Mouse (Mus musculus) ES-Bruce4 (cell line): ENCODE results near the gene Anks1. TPM values are rescaled to one million over a fixed set of nuclear protein-coding genes. Genes with fewer than 3 reads are reported as not detected.

Experiments
- H3K27ac ChIP-seq: 2 replicates; pipeline ENCODE4 v1.5.1; 2012; ENCODE audit warnings: low read length, inconsistent platforms; ENCODE audit not compliant: insufficient read depth
- H3K27me3 ChIP-seq: 2 replicates; pipeline ENCODE4 v1.6.1; 2012; ENCODE audit warnings: mild to moderate bottlenecking, low read length, inconsistent platforms; ENCODE audit not compliant: control insufficient read depth, poor library complexity, insufficient read depth, severe bottlenecking
- H3K36me3 ChIP-seq: 2 replicates; pipeline ENCODE4 v1.6.1; 2012; ENCODE audit warnings: inconsistent platforms, mild to moderate bottlenecking, low read length, moderate library complexity; ENCODE audit not compliant: control insufficient read depth, poor library complexity, insufficient read depth, severe bottlenecking
- H3K4me1 ChIP-seq: one replicate; pipeline ENCODE4 v1.8.1; 2011; ENCODE audit warnings: low read length; ENCODE audit not compliant: control insufficient read depth, insufficient read depth
- H3K4me3 ChIP-seq: 2 replicates; pipeline ENCODE4 v1.5.1; 2011; ENCODE audit warnings: low read depth, mild to moderate bottlenecking, low read length
- H3K9ac ChIP-seq: 2 replicates; pipeline ENCODE4 v1.6.1; 2012; ENCODE audit warnings: low read depth, mild to moderate bottlenecking, inconsistent platforms; ENCODE audit not compliant: poor library complexity, severe bottlenecking
- H3K9me3 ChIP-seq: replicated peaks from 2 replicates; pipeline ENCODE4 v1.6.1; 2012; ENCODE audit warnings: mild to moderate bottlenecking, low read length, inconsistent platforms; ENCODE audit not compliant: control insufficient read depth, poor library complexity, insufficient read depth, severe bottlenecking
- CTCF ChIP-seq: IDR thresholded peaks from one replicate; pipeline ENCODE4 v1.8.1; 2011; ENCODE audit warnings: low read depth, low read length
- EP300 ChIP-seq: IDR thresholded peaks from 2 replicates; pipeline ENCODE4 v1.6.1; 2011; ENCODE audit warnings: low read depth, low read length; ENCODE audit not compliant: insufficient read depth
- POLR2A ChIP-seq: IDR thresholded peaks from one replicate; pipeline ENCODE4 v1.8.1; 2011; ENCODE audit warnings: low read length; ENCODE audit not compliant: insufficient read depth
- polyA plus RNA-seq: library from polyadenylated mRNA; stranded (reverse); fragments of >200 nt; gene quantifications from 2 replicates; pipeline ENCODE4 v1.2.4, GENCODE M21; 2011; ENCODE audit warnings: low read depth; ENCODE audit not compliant: missing spikeins, insufficient read depth, insufficient read length

Anks1 gene
- polyA plus RNA-seq, 1 experiment: 23.7 TPM

- no peaks in the 10 kb centered on the region for H3K36me3 ChIP-seq
- peaks cover 3% of the 10 kb centered on the region for H3K4me1 ChIP-seq
- H3K27ac ChIP-seq: no peak overlapping the region
- H3K4me3 ChIP-seq: no peak overlapping the region
- TF ChIP-seq EP300: no peak
- TF ChIP-seq CTCF: no peak
- TF ChIP-seq POLR2A: no peak
- H3K9ac ChIP-seq: no peak overlapping the region
- no peaks in the 10 kb centered on the region for H3K9me3 ChIP-seq
- H3K27me3 ChIP-seq: no peaks in the 10 kb centered on the region
These were observed 149.2 kb downstream of the Anks1 start for GRCm38 (mm10) chr17:28058346-28058745.

- no peak overlapping the region for H3K9ac ChIP-seq
- no peaks in the 10 kb centered on the region for H3K9me3 ChIP-seq
- H3K4me1 ChIP-seq: peaks cover 3% of the 10 kb centered on the region
- no peak overlapping the region for H3K27ac ChIP-seq
- H3K27me3 ChIP-seq: no peaks in the 10 kb centered on the region
- no peak overlapping the region for H3K4me3 ChIP-seq
- TF ChIP-seq CTCF (no peak), EP300 (no peak)
- no peaks in the 10 kb centered on the region for H3K36me3 ChIP-seq
These were observed 151.6 kb downstream of the Anks1 start for GRCm38 (mm10) chr17:28060681-28061080.

- Histone ChIP-seq H3K27ac (no peak overlapping the region), H3K9me3 (no peaks in the 10 kb centered on the region), H3K4me1 (peaks cover 3% of the 10 kb centered on the region), H3K4me3 (no peak overlapping the region), H3K27me3 (no peaks in the 10 kb centered on the region), H3K36me3 (no peaks in the 10 kb centered on the region), H3K9ac (no peak overlapping the region)
- TF ChIP-seq POLR2A: no peak
- TF ChIP-seq EP300: 0 out of 2 replicates have a peak, but pooled peaks have one; percentile 9
- TF ChIP-seq CTCF: peak; percentile 79
These were observed 152.4 kb downstream of the Anks1 start for GRCm38 (mm10) chr17:28061472-28061871.

- peaks cover 3% of the 10 kb centered on the region for H3K4me1 ChIP-seq
- no peak overlapping the region for H3K4me3 ChIP-seq
- H3K27ac ChIP-seq: no peak overlapping the region
- H3K9ac ChIP-seq: no peak overlapping the region
- no peaks in the 10 kb centered on the region for H3K36me3 ChIP-seq
- no peak for TF ChIP-seq EP300
- TF ChIP-seq CTCF: no peak
- TF ChIP-seq POLR2A: no peak
- H3K9me3 ChIP-seq: no peaks in the 10 kb centered on the region
- no peaks in the 10 kb centered on the region for H3K27me3 ChIP-seq
These were observed 153.6 kb downstream of the Anks1 start for GRCm38 (mm10) chr17:28062710-28063109.

GRCm38 (mm10) chr17:28063163-28063562, 154.1 kb downstream of the Anks1 start:
- H3K27me3 ChIP-seq: no peaks in the 10 kb centered on the region
- H3K4me3 ChIP-seq: no peak overlapping the region
- H3K36me3 ChIP-seq: no peaks in the 10 kb centered on the region
- no peak overlapping the region for H3K27ac ChIP-seq
- H3K9me3 ChIP-seq: no peaks in the 10 kb centered on the region
- TF ChIP-seq EP300: no peak
- TF ChIP-seq POLR2A: no peak
- TF ChIP-seq CTCF: no peak
- H3K4me1 ChIP-seq: peaks cover 3% of the 10 kb centered on the region
- no peak overlapping the region for H3K9ac ChIP-seq

- H3K9ac ChIP-seq: no peak overlapping the region
These were observed 158.2 kb downstream of the Anks1 start for GRCm38 (mm10) chr17:28067303-28067702.

More at GRCm38 (mm10) chr17:28067303-28067702, 158.2 kb downstream of the Anks1 start:
- no peak for TF ChIP-seq CTCF
- TF ChIP-seq POLR2A: no peak
- no peak for TF ChIP-seq EP300
- no peaks in the 10 kb centered on the region for H3K9me3 ChIP-seq
- H3K27ac ChIP-seq: no peak overlapping the region
- H3K4me1 ChIP-seq: peaks cover 2% of the 10 kb centered on the region
- H3K4me3 ChIP-seq: no peak overlapping the region
- H3K27me3 ChIP-seq: no peaks in the 10 kb centered on the region
- H3K36me3 ChIP-seq: no peaks in the 10 kb centered on the region
